Mouse (Mus musculus): ENCODE data around the gene Cutal.
A peak's percentile ranks its signal among the peaks of the same experiment; 100 is the strongest.
"Not testable (repeated sequence)": the region's sequence is repeated elsewhere in the genome, so short reads cannot be mapped to it uniquely, and the experiment has no call there.

- TF ChIP-seq SMC3 (IDR thresholded peaks at IDR 0.05; ENCODE audit: low read depth, low read length) (peak; percentile 55), ZC3H11A (IDR thresholded peaks at IDR 0.05; ENCODE audit: low read depth, low read length) (peak; percentile 50; the same call in 1 of the 2 replicates), CTCF (IDR thresholded peaks at IDR 0.05 in 2 of 3, conservative IDR thresholded peaks at IDR 0.05 in 1 of 3; ENCODE audit: control insufficient read depth in 1 of 3, insufficient read depth in 1 of 3, low read depth in 2 of 3, low read length in 3 of 3, poor library complexity in 1 of 3, severe bottlenecking in 1 of 3) (peak; percentile 14 to 69 (median 51); a peak in 4 of 6 replicates)
- not testable (repeated sequence) for TF ChIP-seq POLR2A (IDR thresholded peaks at IDR 0.05; ENCODE audit: control insufficient read depth in 1 of 2, insufficient read depth in 1 of 2, low read depth in 1 of 2, low read length in 2 of 2, poor library complexity in 1 of 2); USF1 (IDR thresholded peaks at IDR 0.05; ENCODE audit: low read depth, low read length); TAL1 (IDR thresholded peaks at IDR 0.05; ENCODE audit: low read length); GATA1 (IDR thresholded peaks at IDR 0.05; ENCODE audit: low read depth, low read length); SIN3A (IDR thresholded peaks at IDR 0.05; ENCODE audit: low read length); KAT2A (conservative IDR thresholded peaks at IDR 0.05; ENCODE audit: low read depth, low read length); MAZ (IDR thresholded peaks at IDR 0.05; ENCODE audit: low read depth, low read length); ZMIZ1 (IDR thresholded peaks at IDR 0.05; ENCODE audit: low read depth, low read length); ETS1 (IDR thresholded peaks at IDR 0.05; ENCODE audit: low read depth, low read length)
Measured at GRCm38 (mm10) chr2:34840143-34840542, 34.1 kb upstream of the Cutal start.

Data from MEL (cell line).